Mouse (Mus musculus) retina, embryonic 14.5 days (tissue): ENCODE data around the gene Pdxp.

Source experiments
- DNase-seq: peaks from one replicate; pipeline ENCODE4 v3.0.0-alpha.2; 2015; ENCODE audit warnings: low spot score

Pdxp gene

DNA sequence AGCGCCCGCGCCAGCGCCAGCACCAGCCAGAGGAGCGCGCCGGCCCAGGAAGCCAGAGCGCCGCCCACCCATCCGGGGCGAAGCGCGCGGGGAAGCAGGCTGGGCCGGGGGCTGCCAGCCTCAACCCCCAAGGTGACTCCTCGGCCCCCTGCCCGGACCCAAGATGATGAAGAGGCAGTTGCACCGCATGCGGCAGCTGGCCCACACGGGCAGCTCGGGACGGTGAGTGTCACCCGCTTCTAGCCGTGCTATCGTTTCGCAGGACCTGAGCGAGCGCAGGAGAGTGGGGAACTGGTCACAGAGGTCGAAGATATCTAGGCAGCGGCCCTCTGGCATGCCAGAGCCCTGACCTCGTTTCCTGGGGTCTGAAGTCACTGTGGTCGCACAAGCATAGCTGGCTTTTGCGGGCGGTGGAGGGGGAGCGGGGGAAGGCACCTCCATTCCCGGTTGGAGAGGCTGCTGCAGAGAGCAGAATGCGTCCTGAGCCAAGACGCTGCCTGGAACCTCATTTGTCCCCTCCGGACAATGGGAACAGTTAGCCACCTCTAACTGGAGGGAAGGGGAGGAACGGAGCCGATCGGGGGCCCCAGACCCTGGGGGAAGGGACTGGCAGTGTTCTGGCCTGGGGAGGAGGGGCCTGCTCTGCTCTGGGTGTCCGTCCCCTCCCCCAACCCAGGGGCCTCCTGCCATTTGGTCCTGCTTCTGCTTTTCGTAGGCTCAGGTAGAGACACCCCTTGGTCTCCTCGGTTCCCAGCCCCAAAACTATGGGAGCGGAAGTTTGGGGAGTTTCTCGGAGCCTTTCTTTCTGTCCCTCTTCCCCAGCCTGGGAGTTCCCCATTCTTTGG is 13.8 kb upstream of the Pdxp start, which contains the start of gene Sh3bp1:
Sh3bp1 (plus strand) TSS at position 29 of the 845 bp plus-strand sequence.
- peak; percentile 71 for DNase-seq

DNA sequence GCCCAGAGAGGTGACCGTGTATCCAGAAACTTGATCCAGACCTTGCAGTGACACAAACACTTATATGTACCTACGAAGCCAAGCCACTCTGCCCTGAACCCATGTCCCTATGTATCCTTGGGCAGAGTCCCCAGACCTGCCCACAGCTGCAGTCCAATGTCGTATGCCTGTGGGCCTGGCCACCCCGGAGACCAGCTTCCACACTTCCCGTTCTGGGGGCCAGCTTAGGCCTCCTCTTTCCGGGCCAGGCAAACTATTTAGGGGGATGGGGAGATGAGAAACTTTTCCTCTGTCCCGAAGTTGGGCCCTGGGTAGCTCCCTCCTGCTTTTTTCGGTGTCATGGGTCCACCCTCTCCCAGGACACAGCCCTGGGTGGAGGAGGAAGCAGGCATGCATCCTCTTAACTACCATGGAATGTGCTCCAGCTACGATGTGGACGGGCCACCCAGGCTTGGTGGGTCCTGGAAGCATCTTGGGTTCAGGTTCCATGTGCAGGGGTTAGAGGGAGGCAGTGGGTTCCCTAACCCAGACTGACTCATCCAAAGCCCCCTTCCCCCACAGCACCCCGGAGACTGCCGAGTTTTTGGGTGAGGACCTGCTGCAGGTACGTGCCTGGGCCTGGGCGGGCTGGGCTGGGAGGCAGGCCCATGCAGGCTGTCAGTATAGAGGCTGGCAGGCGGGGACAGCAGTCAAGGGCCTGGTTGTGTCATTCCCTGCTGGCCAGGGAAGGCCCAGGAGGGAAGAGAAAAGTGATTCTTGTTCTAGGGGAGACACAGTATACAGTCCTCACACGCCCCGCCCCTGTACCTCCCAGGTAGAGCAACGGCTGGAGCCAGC is 12.9 kb upstream of the Pdxp start:
- DNase-seq = no peak

DNA sequence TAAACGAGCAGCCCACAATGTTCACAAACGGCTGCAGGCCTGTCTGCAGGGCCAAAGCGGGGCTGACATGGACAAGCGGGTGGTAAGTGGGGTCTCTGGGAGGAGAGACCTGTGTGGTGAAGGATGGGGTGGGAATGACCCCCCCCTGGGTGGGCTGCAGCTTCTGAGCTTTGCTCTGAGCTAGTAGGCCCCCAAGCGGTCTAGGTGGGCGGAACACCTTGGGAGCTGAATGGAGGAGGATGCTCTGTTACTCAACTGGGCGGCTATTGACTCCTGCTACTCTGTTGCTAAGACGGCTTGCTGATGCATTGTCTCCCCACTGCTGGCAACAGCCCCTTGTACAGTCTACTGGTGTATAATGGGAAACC is 12.3 kb upstream of the Pdxp start:
- no peak for DNase-seq

DNA sequence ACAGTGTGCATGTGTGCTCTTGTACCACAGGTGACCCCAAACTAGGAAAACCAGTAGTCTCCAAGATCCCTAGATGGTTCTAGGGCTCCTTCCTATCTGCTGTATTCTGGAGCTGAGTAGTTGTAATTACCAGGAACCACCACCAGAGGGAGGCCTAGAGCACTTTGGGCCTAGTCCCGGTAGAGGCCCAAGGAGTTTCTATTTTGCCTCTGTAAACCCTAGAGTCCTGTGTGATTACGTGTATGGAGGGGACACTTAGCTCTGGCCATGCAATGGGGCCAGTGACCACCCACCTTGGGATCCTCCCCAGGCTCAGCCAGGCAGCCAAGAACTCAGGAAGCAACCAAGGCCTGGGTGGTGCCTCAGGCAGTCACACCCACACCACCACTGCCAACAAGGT is 10.5 kb upstream of the Pdxp start:
- DNase-seq = peak; percentile 92

DNA sequence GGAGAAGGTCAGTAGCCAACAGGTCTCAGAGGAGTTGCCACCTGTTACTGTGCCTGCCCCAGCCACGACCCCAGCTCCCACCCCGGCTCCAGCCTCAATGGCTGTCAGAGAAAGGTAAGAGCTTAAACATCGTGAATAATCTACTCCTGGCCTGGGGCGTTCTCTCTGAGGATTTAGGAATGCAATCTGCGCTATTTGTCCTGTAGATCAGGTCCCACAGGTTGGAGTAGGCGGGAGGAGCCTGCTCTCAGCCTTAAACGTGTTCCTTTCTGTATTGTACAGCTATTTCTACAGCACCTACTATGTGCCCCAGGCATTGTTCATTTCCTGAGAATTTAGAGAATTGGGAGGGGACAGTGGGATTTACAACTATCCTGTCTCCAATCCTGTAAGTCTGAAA is 5.3 kb upstream of the Pdxp start:
- DNase-seq = no peak

DNA sequence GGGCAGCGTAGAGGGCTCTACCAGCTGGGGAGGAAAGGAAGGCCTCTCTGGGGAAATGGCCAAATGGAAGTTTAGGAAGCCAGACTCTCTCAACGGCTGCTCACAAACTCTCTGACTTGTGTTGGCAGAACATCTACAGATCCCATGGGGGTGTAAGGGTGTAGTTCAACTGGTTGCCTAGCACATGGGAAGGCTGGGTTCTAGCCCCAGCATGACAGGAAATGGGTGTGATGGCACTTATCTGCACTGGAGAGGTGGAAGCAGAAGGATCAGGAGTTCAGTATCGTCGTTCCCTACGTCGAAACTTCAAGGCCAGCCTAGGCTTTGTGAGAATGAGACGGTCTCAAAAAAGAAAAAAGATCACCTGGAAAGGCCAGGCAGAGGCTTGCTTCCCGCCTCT is 4.7 kb upstream of the Pdxp start:
- no peak for DNase-seq

DNA sequence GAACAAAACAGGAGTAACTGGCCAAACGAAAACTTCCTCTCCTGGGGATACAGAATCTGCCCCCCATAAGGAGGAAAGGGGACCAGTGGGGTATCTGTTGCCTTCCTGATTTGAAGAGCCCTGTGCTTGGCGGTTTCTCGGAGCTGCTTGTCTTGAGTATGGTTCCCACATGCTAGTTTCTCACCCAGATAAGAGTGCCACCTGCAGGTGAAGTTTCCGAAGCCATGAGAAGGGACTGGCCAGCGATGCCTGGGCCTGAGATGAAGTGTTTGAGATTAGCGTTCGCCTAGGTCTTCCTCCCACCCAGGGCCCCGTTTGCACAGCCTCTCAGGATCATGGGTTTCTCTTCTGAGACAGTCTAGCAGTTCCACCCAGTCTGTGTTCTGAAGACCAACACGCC is 1.7 kb upstream of the Pdxp start:
- DNase-seq = peak; percentile 73

DNA sequence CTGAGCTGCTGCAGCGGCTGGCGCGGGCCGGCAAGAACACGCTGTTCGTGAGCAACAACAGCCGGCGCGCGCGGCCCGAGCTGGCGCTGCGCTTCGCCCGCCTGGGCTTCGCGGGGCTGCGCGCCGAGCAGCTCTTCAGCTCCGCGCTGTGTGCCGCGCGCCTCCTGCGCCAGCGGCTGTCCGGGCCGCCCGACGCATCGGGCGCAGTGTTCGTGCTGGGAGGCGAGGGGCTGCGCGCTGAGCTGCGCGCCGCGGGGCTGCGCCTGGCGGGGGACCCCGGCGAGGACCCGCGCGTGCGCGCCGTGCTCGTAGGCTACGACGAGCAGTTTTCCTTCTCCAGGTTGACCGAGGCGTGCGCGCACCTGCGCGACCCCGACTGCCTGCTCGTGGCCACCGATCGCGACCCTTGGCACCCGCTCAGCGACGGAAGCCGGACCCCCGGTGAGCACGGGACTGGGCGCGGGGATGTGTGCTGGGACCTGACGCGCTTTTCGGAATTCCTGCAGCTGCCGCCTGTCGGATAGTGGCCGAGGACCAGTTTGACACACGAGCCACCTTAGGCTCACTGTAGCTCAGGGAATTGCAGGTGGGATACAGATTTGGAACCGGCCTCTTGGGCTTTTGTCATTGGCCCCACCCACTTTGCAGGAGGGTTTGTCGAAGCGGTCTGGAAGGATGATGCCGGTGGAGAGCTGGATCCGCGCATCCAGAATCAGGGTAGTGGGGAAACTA is 538 bp downstream of the Pdxp start:
- DNase-seq = peak; percentile 46

DNA sequence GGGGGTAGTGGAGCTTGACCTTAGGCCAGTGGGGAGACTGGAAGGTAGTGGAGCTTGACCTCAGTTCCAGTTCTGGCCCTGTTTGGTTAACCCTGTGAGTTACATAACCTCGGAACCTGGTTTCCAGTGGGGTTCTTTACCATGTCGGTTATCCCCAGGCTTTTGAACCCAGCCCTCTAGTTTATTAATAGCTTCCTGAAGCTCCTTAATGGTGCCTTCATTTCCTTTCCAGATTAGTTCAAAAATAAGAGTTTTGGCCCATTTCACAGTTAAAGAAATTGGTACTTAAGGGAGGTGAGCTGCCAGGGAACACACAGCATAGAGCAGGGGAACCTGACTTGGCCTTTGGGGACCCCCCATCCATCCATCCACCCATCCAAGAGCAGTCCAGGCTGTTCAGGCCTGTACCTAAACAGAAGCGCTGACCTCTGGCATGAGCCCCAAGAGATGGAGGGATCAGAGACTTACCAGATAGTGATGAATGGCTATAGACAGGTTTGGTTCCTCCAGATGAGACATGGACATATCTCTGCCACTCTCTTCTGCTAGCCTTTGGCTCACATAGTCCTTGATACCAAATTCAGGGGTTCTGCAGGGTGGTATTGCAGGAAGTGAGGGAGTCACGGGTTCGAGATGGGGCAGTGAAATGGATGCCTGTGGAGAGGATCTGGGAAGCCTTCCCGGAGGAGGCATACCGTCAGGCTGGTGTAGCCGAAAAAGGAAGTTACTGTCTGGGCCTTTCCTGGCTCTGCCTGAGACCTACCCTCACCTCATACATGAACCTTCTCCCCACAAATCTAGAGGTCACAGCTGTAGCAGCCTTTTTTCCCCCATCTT is 1.3 kb downstream of the Pdxp start:
- DNase-seq = no peak

DNA sequence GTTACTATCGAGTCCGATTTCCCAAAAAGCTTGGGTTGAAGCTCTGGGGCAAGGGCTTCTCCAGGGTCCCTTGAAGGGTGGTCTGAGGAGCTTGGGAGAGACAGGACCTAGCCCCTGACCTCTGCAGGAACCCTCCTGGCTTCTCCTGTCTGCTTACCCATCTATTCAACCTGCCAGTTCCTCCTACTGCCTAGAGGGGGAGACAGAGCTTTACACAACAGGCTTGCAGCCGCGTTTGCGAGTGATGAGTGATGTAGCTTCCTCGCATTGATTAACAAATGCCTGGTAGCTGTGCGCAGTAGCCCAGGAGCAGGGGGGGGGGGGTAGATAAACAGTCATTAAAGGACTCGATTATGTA is 1.9 kb downstream of the Pdxp start:
- DNase-seq = peak; percentile 91

DNA sequence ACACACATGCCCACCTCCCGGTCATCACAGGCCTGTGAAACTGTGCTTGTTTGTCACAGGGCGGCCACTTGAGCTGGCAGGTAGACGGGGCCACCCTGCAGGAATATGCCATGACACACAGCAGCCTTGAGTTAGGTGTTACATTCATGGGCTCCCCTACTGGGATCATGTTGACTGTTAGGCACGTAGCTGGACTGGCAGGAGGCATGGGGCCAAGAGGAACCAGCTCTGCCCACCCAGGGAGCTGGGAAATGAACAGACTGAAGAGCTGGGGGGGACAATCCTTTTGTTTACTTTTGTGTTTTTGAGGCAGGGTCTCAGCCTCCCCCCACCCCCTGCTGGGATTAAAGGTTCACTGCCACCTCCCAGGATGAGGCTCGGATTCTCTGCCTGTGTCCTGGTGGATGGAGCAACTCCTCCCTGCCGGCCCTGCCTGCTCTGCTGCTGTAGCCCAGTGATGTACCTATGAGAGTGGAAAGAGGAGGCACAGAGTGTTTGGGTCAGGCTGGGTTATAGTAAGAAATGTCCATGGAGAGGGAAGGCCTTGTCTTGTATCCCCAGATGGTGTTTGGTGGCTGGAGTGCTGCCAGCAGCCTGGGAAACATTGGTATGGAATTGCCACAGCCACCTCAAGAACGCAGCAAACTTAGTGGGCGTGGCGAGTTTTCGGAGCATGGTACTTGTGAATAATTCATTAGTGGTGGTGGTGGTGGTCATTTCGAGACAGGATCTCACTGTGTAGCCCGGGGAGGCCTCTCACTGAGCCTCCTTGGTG is 2.5 kb downstream of the Pdxp start:
- no peak for DNase-seq

DNA sequence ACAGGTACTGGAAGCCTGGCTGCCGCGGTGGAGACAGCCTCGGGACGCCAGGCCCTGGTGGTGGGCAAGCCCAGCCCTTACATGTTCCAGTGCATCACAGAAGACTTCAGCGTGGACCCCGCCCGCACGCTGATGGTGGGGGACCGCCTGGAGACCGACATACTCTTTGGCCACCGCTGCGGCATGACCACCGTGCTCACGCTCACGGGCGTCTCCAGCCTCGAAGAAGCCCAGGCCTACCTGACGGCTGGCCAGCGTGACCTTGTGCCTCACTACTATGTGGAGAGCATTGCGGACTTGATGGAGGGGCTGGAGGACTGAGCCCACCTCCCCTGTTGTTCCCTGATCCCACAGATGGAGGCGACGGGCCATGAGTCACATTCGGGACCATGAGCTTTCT is 4.4 kb downstream of the Pdxp start:
- no peak for DNase-seq

DNA sequence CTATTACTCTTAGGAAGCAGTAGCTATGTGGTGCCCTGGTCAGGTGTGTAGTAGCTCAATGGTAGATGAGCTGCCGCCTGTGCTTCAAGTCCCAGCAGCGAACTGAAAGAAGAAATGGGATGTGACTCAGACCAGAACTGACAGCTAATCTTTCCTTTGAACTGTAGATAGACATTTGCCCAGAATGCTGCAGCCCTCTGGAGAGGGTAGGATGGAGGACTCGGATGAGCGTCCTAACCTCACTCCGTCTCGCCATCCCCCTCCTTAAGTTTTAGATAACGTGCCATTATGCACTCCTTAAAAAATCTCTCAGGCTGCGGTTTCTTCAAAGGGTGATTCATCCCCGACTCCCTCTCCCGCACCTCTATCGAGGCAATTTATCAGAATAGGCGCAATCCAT is 6.2 kb downstream of the Pdxp start:
- DNase-seq = no peak

DNA sequence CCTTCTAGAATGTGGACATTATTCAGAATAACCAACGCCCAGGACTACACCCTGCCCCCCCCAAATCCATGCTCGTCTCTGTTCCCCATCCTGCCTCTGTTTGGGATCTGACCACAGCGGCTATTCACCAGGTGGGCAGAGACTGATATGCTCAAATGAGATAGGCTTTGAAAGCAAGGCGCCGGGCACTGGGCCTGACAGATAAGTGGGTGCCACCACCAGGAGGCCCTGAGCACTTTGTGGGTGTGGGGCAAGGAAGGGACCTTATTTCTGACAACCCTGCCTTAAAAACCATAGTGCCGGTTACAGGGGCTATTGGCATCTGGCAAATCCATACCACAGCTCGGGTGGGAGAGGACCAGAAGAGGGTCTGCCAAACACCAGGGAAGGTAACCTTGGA is 9.0 kb downstream of the Pdxp start:
- DNase-seq = no peak

DNA sequence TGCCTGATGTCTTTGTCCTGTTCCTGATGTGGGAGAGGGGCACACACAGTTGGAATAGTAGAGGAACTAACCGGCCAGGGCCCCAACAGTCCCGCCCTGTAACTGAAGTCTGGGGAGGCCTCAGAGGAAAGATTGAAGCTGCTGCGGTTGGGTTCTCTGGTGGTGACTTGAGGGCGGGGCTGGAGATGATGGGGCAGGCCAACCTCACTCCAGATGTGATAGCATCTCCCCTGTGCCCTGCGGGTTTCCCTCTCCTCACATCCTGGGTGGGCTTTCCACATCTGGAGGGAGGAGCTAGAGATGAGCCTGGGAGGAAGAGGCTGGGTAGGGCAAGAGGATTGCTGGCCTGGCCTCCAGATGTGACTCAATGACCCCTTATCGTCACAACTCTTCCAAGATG is 9.9 kb downstream of the Pdxp start:
- no peak for DNase-seq

DNA sequence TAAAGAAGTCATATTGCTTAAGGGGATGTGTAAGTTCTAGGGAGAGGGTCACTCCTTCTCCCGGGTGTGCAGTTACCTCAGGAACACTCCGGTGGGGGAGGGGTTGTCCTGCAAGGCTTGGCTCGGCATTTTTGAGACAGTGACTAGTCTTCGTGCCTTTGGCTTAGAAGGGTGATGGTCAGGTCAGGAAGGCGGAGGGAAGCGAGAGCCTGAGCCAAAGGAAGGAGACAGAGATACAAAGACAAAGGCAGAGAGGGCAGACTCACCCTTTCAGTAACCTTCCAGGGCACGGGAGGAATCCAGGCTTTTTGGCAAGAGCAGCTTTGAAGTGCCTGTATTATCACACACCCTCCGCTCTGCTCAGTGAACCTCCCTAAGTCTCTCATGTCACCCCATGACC is 11.4 kb downstream of the Pdxp start:
- DNase-seq = no peak

DNA sequence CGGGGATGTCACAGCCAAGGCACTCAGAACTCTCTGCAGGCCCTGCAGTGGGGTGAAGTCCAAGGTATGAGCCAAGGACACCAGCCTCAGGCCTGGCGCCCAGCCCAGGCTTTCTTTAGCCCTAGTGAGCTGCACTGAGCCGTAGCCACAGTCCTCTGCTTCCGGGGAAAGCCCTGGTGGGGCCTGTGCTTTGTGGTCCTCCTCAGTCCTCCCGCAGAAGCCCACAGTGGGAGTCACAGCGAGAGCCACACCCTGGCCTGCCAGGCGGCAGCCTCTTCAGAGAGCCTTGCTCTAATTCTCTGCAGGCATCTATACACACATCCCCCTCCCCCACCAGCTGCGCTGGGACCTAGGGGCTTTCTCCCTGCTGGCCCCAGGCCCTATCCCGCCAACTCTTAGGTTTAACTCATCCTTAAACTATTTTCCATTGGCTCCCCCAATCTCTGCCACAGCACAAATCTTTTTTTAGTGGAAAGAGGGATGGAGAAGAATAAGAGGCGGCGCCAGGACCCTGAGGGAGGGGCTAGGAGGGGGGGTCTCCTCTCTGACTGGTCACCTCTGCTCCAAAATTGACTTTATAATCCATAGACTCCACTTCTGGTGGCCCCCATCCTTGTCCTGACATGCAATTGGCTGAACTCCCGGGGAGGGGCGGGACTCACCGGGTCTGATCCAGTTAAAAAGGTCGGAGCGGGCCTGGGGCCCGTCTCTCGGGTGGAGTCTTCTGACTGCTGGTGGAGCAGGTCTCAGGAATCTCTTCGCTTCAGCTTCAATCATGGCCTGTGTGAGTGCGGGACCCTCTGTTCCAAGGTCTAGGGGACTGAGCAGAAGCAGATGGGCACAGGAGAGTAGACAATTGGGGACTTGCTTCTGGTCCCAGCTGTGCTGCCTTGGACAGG is 12.6 kb downstream of the Pdxp start, which contains the start of gene Lgals1:
Lgals1 (plus strand) TSS at position 705 of the 899 bp plus-strand sequence.
- peak; percentile 69 for DNase-seq

DNA sequence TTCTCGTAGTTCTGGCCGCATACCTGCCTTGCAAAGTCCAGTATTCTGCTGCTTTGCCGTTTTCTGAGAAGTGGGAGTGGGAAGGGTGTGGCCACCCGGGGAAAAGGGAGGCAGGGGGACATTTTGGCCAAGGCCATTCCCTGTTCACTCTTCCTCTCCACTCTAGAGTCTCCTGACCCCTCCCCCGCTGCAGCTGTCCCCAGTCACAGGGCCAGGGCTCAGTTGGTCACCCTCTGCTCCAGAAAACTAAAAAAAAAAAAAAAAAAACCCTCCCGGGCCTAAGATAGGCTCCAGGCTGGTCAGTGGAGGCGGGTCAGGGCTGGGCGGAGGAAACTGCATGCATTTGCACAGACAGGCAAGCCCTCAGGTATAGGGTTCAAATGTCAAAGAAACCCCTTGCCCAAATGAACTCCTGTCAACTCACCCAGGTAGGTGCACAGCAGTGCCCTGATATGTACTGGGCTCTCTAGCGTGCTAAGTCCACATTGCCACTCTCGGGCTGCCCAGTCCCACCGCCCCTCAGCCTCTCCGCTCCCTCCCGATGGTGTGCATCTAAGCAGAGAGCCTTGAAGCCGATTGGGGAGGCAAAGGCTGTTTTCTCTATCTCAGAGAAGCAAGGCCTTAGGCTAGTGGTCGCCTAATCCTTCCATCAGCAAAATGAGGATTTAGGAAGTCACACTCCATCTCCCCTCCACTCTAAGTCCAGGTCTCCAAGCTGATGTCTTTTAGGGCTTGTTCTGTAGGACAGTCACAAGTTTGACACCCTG is 13.5 kb downstream of the Pdxp start:
- peak; percentile 40 for DNase-seq
